Mouse (Mus musculus) olfactory bulb, adult 2 months (tissue): ENCODE measurements around the gene Emc9.

Source experiments
- CTCF ChIP-seq: fragments of 200-500 bp; IDR thresholded peaks from 2 replicates; pipeline ENCODE4 v1.5.1; 2012; ENCODE audit warnings: low read depth, mild to moderate bottlenecking, low read length, moderate library complexity; ENCODE audit not compliant: insufficient read depth
- POLR2A ChIP-seq: fragments of 200-500 bp; IDR thresholded peaks from 2 replicates; pipeline ENCODE4 v1.6.1; 2012; ENCODE audit warnings: mild to moderate bottlenecking, low read depth, low read length, moderate library complexity; ENCODE audit not compliant: insufficient read depth

GRCm38 (mm10) chr14:55613346-55613745 lies 28.2 kb upstream of the Emc9 start:
- TF ChIP-seq POLR2A (no peak), CTCF (no peak)
